Mouse (Mus musculus) 3T3-L1 (cell line): ENCODE measurements around the gene Ptgir.
A peak's percentile ranks its signal among the peaks of the same experiment; 100 is the strongest.

Source experiments
- DNase-seq: peaks from one replicate; pipeline ENCODE4 v3.0.0-alpha.2; 2015; ENCODE audit warnings: low read depth, low spot score

Gene Ptgir

GRCm38 (mm10) chr7:16906281-16906680 lies at the start of gene Ptgir:
TSS of gene Ptgir (plus strand) at chr7:16906490.
- no peak for DNase-seq

GRCm38 (mm10) chr7:16858336-16858735 lies 48.0 kb upstream of the Ptgir start:
- DNase-seq = no peak

- DNase-seq = peak; percentile 74
Observed at GRCm38 (mm10) chr7:16859902-16860651, 46.2 kb upstream of the Ptgir start.

- DNase-seq = no peak
Observed at GRCm38 (mm10) chr7:16867488-16867887, 38.8 kb upstream of the Ptgir start.

GRCm38 (mm10) chr7:16869497-16869896 lies 36.8 kb upstream of the Ptgir start:
- no peak for DNase-seq

- DNase-seq = peak; percentile 60
Observed at GRCm38 (mm10) chr7:16871600-16871999, 34.7 kb upstream of the Ptgir start.

- no peak for DNase-seq
Observed at GRCm38 (mm10) chr7:16872478-16872877, 33.8 kb upstream of the Ptgir start.

- DNase-seq = peak; percentile 13
Observed at GRCm38 (mm10) chr7:16873392-16873791, 32.9 kb upstream of the Ptgir start.

GRCm38 (mm10) chr7:16874190-16874589 lies 32.1 kb upstream of the Ptgir start:
- DNase-seq = peak; percentile 84

- DNase-seq = peak; percentile 99
Observed at GRCm38 (mm10) chr7:16874756-16875309, 31.5 kb upstream of the Ptgir start.

- no peak for DNase-seq
Observed at GRCm38 (mm10) chr7:16875310-16875325, 31.2 kb upstream of the Ptgir start, which contains the start of gene Dact3. TSS of gene Dact3 (plus strand) at chr7:16875317.

GRCm38 (mm10) chr7:16875326-16875725 lies 31.0 kb upstream of the Ptgir start:
- DNase-seq = peak; percentile 15

- DNase-seq = no peak
Observed at GRCm38 (mm10) chr7:16876006-16876405, 30.3 kb upstream of the Ptgir start.

GRCm38 (mm10) chr7:16876608-16877007 lies 29.7 kb upstream of the Ptgir start:
- DNase-seq = no peak

GRCm38 (mm10) chr7:16877717-16878116 lies 28.6 kb upstream of the Ptgir start:
- DNase-seq = no peak

GRCm38 (mm10) chr7:16879796-16880547 lies 26.3 kb upstream of the Ptgir start:
- no peak for DNase-seq

GRCm38 (mm10) chr7:16880615-16881014 lies 25.7 kb upstream of the Ptgir start:
- no peak for DNase-seq

- no peak for DNase-seq
Observed at GRCm38 (mm10) chr7:16883162-16883561, 23.1 kb upstream of the Ptgir start.

GRCm38 (mm10) chr7:16884334-16884733 lies 22.0 kb upstream of the Ptgir start:
- no peak for DNase-seq

GRCm38 (mm10) chr7:16885271-16885776 lies 21.0 kb upstream of the Ptgir start:
- no peak for DNase-seq

- DNase-seq = no peak
Observed at GRCm38 (mm10) chr7:16885905-16886304, 20.4 kb upstream of the Ptgir start.

GRCm38 (mm10) chr7:16890536-16890935 lies 15.8 kb upstream of the Ptgir start:
- peak; percentile 46 for DNase-seq

GRCm38 (mm10) chr7:16890944-16891343 lies 15.3 kb upstream of the Ptgir start:
- DNase-seq = peak; percentile 92
